Mouse (Mus musculus) ES-E14 (cell line): ENCODE measurements around the gene Mapkapk2.

Experiments
- CHD2 ChIP-seq: IDR thresholded peaks from 2 replicates; pipeline ENCODE4 v1.6.1; 2014; ENCODE audit warnings: mild to moderate bottlenecking, low read depth, low read length, inconsistent platforms
- HCFC1 ChIP-seq: IDR thresholded peaks from 2 replicates; pipeline ENCODE4 v1.6.1; 2012; ENCODE audit warnings: low read length, inconsistent platforms, borderline replicate concordance; ENCODE audit not compliant: insufficient read depth
- MAFK ChIP-seq: IDR thresholded peaks from 2 replicates; pipeline ENCODE4 v1.6.1; 2014; ENCODE audit warnings: mild to moderate bottlenecking, low read depth, low read length, inconsistent platforms; ENCODE audit not compliant: insufficient read depth
- ZC3H11A ChIP-seq: IDR thresholded peaks from 2 replicates; pipeline ENCODE4 v1.6.1; 2012; ENCODE audit warnings: low read depth, mild to moderate bottlenecking, inconsistent platforms, low read length, borderline replicate concordance
- ZNF384 ChIP-seq: IDR thresholded peaks from 2 replicates; pipeline ENCODE4 v1.6.1; 2012; ENCODE audit warnings: low read depth, low read length, inconsistent platforms

- TF ChIP-seq ZC3H11A (no peak), HCFC1 (no peak), MAFK (no peak), ZNF384 (no peak), CHD2 (no peak)
These were observed 21.4 kb upstream of the Mapkapk2 start for GRCm38 (mm10) chr1:131119026-131119425.
